Mouse (Mus musculus) MEL (cell line): Measurements from ENCODE around the gene Nme3. TPM values are rescaled to one million over a fixed set of nuclear protein-coding genes. Genes with fewer than 3 reads are reported as not detected.

Experiments
- DNase-seq: peaks from one replicate; pipeline ENCODE4 v3.0.0; 2011; ENCODE audit warnings: low read depth, low spot score
- H3K27ac ChIP-seq: 2 replicates; pipeline ENCODE4 v1.5.1; 2012; ENCODE audit warnings: low read depth, mild to moderate bottlenecking, control low read depth, low read length, moderate library complexity; ENCODE audit not compliant: control insufficient read depth
- H3K27me3 ChIP-seq, 2 experiments: fragments of 150-350 bp in 1 of 2; sonication (generic) in 1 of 2; 2 replicates each; pipeline ENCODE4 v1.6.1; 2012; ENCODE audit warnings: low read length in 2 of 2, mild to moderate bottlenecking in 2 of 2, improper control_type of control experiment in 1 of 2, moderate library complexity in 1 of 2; ENCODE audit not compliant: insufficient read depth in 2 of 2, control insufficient read depth in 1 of 2
- H3K36me3 ChIP-seq, 2 experiments: 2 replicates each; pipeline ENCODE4 v1.6.1; 2012 to 2014; ENCODE audit warnings: low read length in 2 of 2, improper control_type of control experiment in 1 of 2, inconsistent platforms in 1 of 2, mild to moderate bottlenecking in 1 of 2; ENCODE audit not compliant: insufficient read depth in 2 of 2, control insufficient read depth in 1 of 2
- H3K4me1 ChIP-seq, 2 experiments: fragments of 150-350 bp in 1 of 2; sonication (generic) in 1 of 2; 2 replicates each; pipeline ENCODE4 v1.6.1; 2012; ENCODE audit warnings: low read length in 2 of 2, improper control_type of control experiment in 1 of 2, mild to moderate bottlenecking in 1 of 2; ENCODE audit not compliant: insufficient read depth in 2 of 2, control insufficient read depth in 1 of 2
- H3K4me3 ChIP-seq, 2 experiments: fragments of 150-350 bp in 1 of 2; sonication (generic) in 1 of 2; 2 replicates each; pipeline ENCODE4 v1.5.1; 2012; ENCODE audit warnings: low read depth in 2 of 2, low read length in 2 of 2, mild to moderate bottlenecking in 2 of 2, moderate library complexity in 2 of 2, control low read depth in 1 of 2, improper control_type of control experiment in 1 of 2; ENCODE audit not compliant: control insufficient read depth in 1 of 2, insufficient read depth in 1 of 2
- H3K79me2 ChIP-seq: 2 replicates; pipeline ENCODE4 v1.6.1; 2012; ENCODE audit warnings: mild to moderate bottlenecking, low read length, moderate library complexity; ENCODE audit not compliant: control insufficient read depth, poor library complexity, insufficient read depth
- H3K9ac ChIP-seq: 2 replicates; pipeline ENCODE4 v1.6.1; 2012; ENCODE audit warnings: low read depth, mild to moderate bottlenecking, control low read depth, low read length, moderate library complexity; ENCODE audit not compliant: control insufficient read depth, poor library complexity, severe bottlenecking
- H3K9me3 ChIP-seq: fragments of 150-350 bp; sonication (generic); replicated peaks from 2 replicates; pipeline ENCODE4 v1.6.1; 2012; ENCODE audit warnings: mild to moderate bottlenecking, low read length, improper control_type of control experiment, moderate library complexity; ENCODE audit not compliant: insufficient read depth
- CHD1 ChIP-seq: IDR thresholded peaks from 2 replicates; pipeline ENCODE4 v1.6.1; 2012; ENCODE audit warnings: low read depth, mild to moderate bottlenecking, inconsistent platforms, low read length, improper control_type of control experiment
- E2F4 ChIP-seq: IDR thresholded peaks from 2 replicates; pipeline ENCODE4 v1.6.1; 2011; ENCODE audit warnings: low read depth, low read length, improper control_type of control experiment, borderline replicate concordance
- ETS1 ChIP-seq: IDR thresholded peaks from 2 replicates; pipeline ENCODE4 v1.6.1; 2012; ENCODE audit warnings: low read depth, mild to moderate bottlenecking, inconsistent platforms, low read length, improper control_type of control experiment, moderate library complexity
- GATA1 ChIP-seq: IDR thresholded peaks from 2 replicates; pipeline ENCODE4 v1.6.1; 2011; ENCODE audit warnings: low read depth, low read length, improper control_type of control experiment
- HCFC1 ChIP-seq: IDR thresholded peaks from 2 replicates; pipeline ENCODE4 v1.6.1; 2012; ENCODE audit warnings: low read depth, mild to moderate bottlenecking, inconsistent platforms, low read length, improper control_type of control experiment, moderate library complexity
- JUND ChIP-seq: IDR thresholded peaks from 2 replicates; pipeline ENCODE4 v1.6.1; 2011; ENCODE audit warnings: low read depth, mild to moderate bottlenecking, improper control_type of control experiment, low read length
- NRF1 ChIP-seq: IDR thresholded peaks from 2 replicates; pipeline ENCODE4 v1.6.1; 2014; ENCODE audit warnings: low read depth, mild to moderate bottlenecking, inconsistent platforms, low read length, improper control_type of control experiment, moderate library complexity; ENCODE audit not compliant: poor library complexity, insufficient read depth, severe bottlenecking
- POLR2A ChIP-seq, 2 experiments: IDR thresholded peaks; 2 replicates each; pipeline ENCODE4 v1.6.1; 2011 to 2012; ENCODE audit warnings: low read length in 2 of 2, mild to moderate bottlenecking in 2 of 2, control low read depth in 1 of 2, improper control_type of control experiment in 1 of 2, low read depth in 1 of 2, moderate library complexity in 1 of 2; ENCODE audit not compliant: control insufficient read depth in 1 of 2, insufficient read depth in 1 of 2, poor library complexity in 1 of 2
- POLR2AphosphoS5 ChIP-seq: IDR thresholded peaks from 2 replicates; pipeline ENCODE4 v1.6.1; 2012; ENCODE audit warnings: low read depth, borderline replicate concordance, mild to moderate bottlenecking, inconsistent platforms, low read length, moderate library complexity, mixed read lengths
- RCOR1 ChIP-seq: IDR thresholded peaks from 2 replicates; pipeline ENCODE4 v1.6.1; 2012; ENCODE audit warnings: low read depth, mild to moderate bottlenecking, inconsistent platforms, low read length, improper control_type of control experiment
- SIN3A ChIP-seq: IDR thresholded peaks from 2 replicates; pipeline ENCODE4 v1.6.1; 2012; ENCODE audit warnings: low read length, improper control_type of control experiment, inconsistent platforms
- SMC3 ChIP-seq: IDR thresholded peaks from 2 replicates; pipeline ENCODE4 v1.6.1; 2011; ENCODE audit warnings: low read depth, low read length, improper control_type of control experiment
- TBP ChIP-seq: IDR thresholded peaks from 2 replicates; pipeline ENCODE4 v1.8.0; 2011; ENCODE audit warnings: low read depth, low read length, improper control_type of control experiment
- UBTF ChIP-seq: IDR thresholded peaks from 2 replicates; pipeline ENCODE4 v1.6.1; 2012; ENCODE audit warnings: low read depth, mild to moderate bottlenecking, inconsistent platforms, low read length, improper control_type of control experiment, moderate library complexity, borderline replicate concordance; ENCODE audit not compliant: insufficient read depth
- USF2 ChIP-seq, 2 experiments: IDR thresholded peaks; 2 replicates each; pipeline ENCODE4 v1.6.1; 2011 to 2012; ENCODE audit warnings: improper control_type of control experiment in 2 of 2, low read length in 2 of 2, borderline replicate concordance in 1 of 2, inconsistent platforms in 1 of 2, low read depth in 1 of 2, mild to moderate bottlenecking in 1 of 2; ENCODE audit not compliant: insufficient read depth in 1 of 2
- ZNF384 ChIP-seq: IDR thresholded peaks from 2 replicates; pipeline ENCODE4 v1.6.1; 2012; ENCODE audit warnings: low read depth, mild to moderate bottlenecking, inconsistent platforms, low read length, improper control_type of control experiment
- polyA plus RNA-seq, 2 experiments: library from polyadenylated mRNA; stranded (reverse) in 1 of 2; unstranded in 1 of 2; fragments of >175 nt in 1 of 2; fragments of >200 nt in 1 of 2; gene quantifications; 2 replicates each; pipeline versions ENCODE4 v1.2.1 to v1.2.4; 2012; ENCODE audit warnings: low replicate concordance in 2 of 2, low read depth in 1 of 2; ENCODE audit not compliant: insufficient read length in 2 of 2, insufficient read depth in 1 of 2, missing spikeins in 1 of 2
- total RNA-seq: library from RNA; depleted of rRNA; stranded (reverse); fragments of 300-350 nt; gene quantifications from 2 replicates; pipeline ENCODE4 v1.2.3, GENCODE M21; 2012

The Nme3 gene
- total and polyA plus RNA-seq, 3 experiments = 22.1 to 24.4 TPM; not detected in 1

DNA sequence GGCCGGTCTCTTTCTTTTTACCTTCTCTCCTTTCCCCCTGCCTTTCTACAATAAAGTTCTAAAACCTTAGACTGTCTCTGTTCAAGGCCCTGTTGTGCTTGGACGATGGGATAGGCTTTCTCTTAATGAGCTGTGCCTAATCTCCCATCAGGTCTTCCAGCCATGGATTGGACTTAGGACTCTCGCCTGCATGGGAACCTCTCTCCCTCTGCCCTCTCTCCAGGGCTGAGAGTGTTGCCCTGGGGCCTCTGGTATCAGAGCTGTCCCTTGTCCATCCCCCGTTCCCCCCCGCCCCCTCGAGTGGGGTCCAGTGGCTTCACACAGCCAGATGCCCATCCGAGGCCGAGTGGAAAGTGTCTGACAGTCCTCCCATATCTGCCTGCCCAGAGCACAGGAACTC is 21.3 kb upstream of the Nme3 start:
- no peaks in the 10 kb centered on the region for H3K79me2 ChIP-seq
- H3K27me3 ChIP-seq = peaks cover 1 to 2% of the 10 kb centered on the region in 2 experiments; a peak in 3 of 4 replicates
- H3K4me3 ChIP-seq = no peak overlapping the region
- H3K9ac ChIP-seq = no peak overlapping the region
- H3K9me3 ChIP-seq = no peaks in the 10 kb centered on the region
- no peaks in the 10 kb centered on the region for H3K36me3 ChIP-seq
- H3K4me1 ChIP-seq = no peaks in the 10 kb centered on the region
- no peak overlapping the region for H3K27ac ChIP-seq
- TF ChIP-seq ZNF384 = no peak
- TF ChIP-seq RCOR1 = no peak
- TF ChIP-seq TBP = no peak
- TF ChIP-seq POLR2A (IDR thresholded peaks at IDR 0.05; ENCODE audit: control insufficient read depth in 1 of 2, insufficient read depth in 1 of 2, low read depth in 1 of 2, low read length in 2 of 2, poor library complexity in 1 of 2) = no peak
- no peak for TF ChIP-seq NRF1
- TF ChIP-seq E2F4 = no peak
- no peak for TF ChIP-seq SIN3A
- TF ChIP-seq UBTF = no peak
- no peak for TF ChIP-seq USF2 (IDR thresholded peaks at IDR 0.05; ENCODE audit: borderline replicate concordance in 1 of 2, insufficient read depth in 1 of 2, low read depth in 1 of 2, low read length in 2 of 2)
- no peak for TF ChIP-seq GATA1
- TF ChIP-seq CHD1 = no peak
- TF ChIP-seq JUND = no peak
- no peak for DNase-seq

DNA sequence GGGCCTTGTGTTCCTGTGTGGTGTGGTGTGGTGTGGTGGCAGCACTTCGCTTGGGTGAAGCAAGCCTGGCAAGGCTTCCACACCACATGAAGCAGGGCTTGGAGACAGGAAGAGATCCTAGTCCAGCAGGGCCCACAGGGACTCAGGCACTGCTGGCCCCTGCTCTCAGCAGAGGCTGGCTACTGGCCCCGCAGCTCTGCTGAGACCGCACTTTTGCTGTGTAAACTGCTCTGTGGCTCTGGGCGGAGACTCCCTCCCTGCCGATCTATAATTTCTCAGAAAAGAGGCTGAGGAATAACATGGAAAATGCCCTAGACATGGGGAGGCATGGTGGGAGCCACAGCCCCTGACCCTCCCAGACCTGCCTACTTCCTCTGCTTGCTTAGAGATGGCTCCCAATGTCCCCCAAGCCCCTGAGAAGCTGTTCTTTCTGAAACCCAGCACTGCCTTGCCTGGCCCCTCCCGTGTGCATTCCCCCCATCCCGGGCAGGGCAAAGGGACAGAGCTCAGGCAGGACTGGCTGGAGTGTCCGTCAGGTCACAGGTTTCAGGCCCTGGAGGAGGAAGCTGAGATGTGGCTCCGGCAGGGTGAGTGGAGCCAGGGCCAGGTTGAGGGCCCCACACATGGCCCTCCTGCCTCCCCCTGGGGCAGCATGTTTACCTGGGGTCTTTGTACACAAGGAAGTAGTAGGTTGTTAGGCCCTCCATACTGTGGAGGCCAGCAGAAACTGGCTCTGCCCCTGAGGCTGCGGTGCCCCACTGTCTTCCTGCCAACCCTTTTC is 18.8 kb upstream of the Nme3 start:
- Histone ChIP-seq H3K79me2 (no peaks in the 10 kb centered on the region), H3K4me1 (no peaks in the 10 kb centered on the region), H3K27ac (no peak overlapping the region), H3K9ac (no peak overlapping the region), H3K36me3 (no peaks in the 10 kb centered on the region; a peak in 1 of 4 replicates), H3K27me3 (peaks cover 1 to 2% of the 10 kb centered on the region in 2 experiments; a peak in 3 of 4 replicates), H3K9me3 (no peaks in the 10 kb centered on the region), H3K4me3 (no peak overlapping the region)
- no peak for DNase-seq
- TF ChIP-seq ETS1 = no peak
- TF ChIP-seq UBTF = no peak
- no peak for TF ChIP-seq POLR2AphosphoS5
- TF ChIP-seq SIN3A = no peak
- TF ChIP-seq E2F4 = no peak
- TF ChIP-seq HCFC1 = no peak
- no peak for TF ChIP-seq SMC3
